Mouse (Mus musculus) midbrain, embryonic 15.5 days (tissue): ENCODE results near the gene Gfpt2. TPM values are rescaled to one million over a fixed set of nuclear protein-coding genes. Genes with fewer than 3 reads are reported as not detected.

Experiments used
- ATAC-seq: fragments of 200-750 bp; cut with Nextera tagmentation; replicated peaks from 2 replicates; pipeline ENCODE4 v1.8.0; 2017; ENCODE audit warnings: moderate TSS enrichment
- H3K27ac ChIP-seq: fragments of 300-500 bp; sonication (generic); 2 replicates; pipeline ENCODE4 v1.5.1; 2015; ENCODE audit warnings: mild to moderate bottlenecking, inconsistent platforms
- H3K27me3 ChIP-seq: fragments of 300-500 bp; sonication (generic); replicated peaks from 2 replicates; pipeline ENCODE4 v1.6.1; 2015; ENCODE audit warnings: inconsistent platforms
- H3K36me3 ChIP-seq: fragments of 300-500 bp; sonication (generic); replicated peaks from 2 replicates; pipeline ENCODE4 v1.6.1; 2015; ENCODE audit warnings: inconsistent platforms
- H3K4me1 ChIP-seq: fragments of 300-500 bp; sonication (generic); 2 replicates; pipeline ENCODE4 v1.6.1; 2015; ENCODE audit warnings: inconsistent platforms
- H3K4me2 ChIP-seq: fragments of 300-500 bp; sonication (generic); 2 replicates; pipeline ENCODE4 v1.6.1; 2015; ENCODE audit warnings: inconsistent platforms, mild to moderate bottlenecking, moderate library complexity
- H3K4me3 ChIP-seq: fragments of 300-500 bp; sonication (generic); 2 replicates; pipeline ENCODE4 v1.5.1; 2015; ENCODE audit warnings: mild to moderate bottlenecking, inconsistent platforms
- H3K9ac ChIP-seq: fragments of 300-500 bp; sonication (generic); 2 replicates; pipeline ENCODE4 v1.6.1; 2015; ENCODE audit warnings: mild to moderate bottlenecking, inconsistent platforms
- H3K9me3 ChIP-seq: fragments of 300-500 bp; sonication (generic); 2 replicates; pipeline ENCODE4 v1.6.1; 2016; ENCODE audit warnings: inconsistent platforms
- WGBS: fragments of 180-500 bp; shearing (Covaris S2); methylation state at CpG from one replicate; pipeline ENCODE4 v1.1.7; 2015; ENCODE audit warnings: mixed read lengths; 5-methylcytosine and 5-hydroxymethylcytosine counted together
- polyA plus RNA-seq: library from polyadenylated mRNA; unstranded; fragments of >200 nt; fragmentation: Nextera tagmentation; extraction: Ambion mirVana; gene quantifications from 2 replicates; pipeline ENCODE4 v1.2.1, GENCODE M21; 2015

The Gfpt2 gene
- polyA plus RNA-seq, result 6.1 and 6.7 TPM in 2 replicates

GRCm38 (mm10) chr11:49793619-49794341, at the start of gene Gfpt2:
Gene Gfpt2, plus strand, starts transcription at chr11:49794178.
- Histone ChIP-seq H3K9me3 (no peaks in the 10 kb centered on the region), H3K27me3 (no peaks in the 10 kb centered on the region), H3K4me2 (peak within 1 kb of the TSS; percentile 94), H3K36me3 (no peaks in the 10 kb centered on the region), H3K27ac (peak within 1 kb of the TSS; percentile 43; the same call in 1 of the 2 replicates), H3K4me3 (peak within 1 kb of the TSS; percentile 70), H3K4me1 (peaks cover 15% of the 10 kb centered on the region), H3K9ac (peak within 1 kb of the TSS; percentile 75)
- peak; percentile 98 for ATAC-seq
- WGBS, result under 1% methylated on average over 25 of the region's 25 CpGs

- ATAC-seq, result no peak
- H3K4me3 ChIP-seq, result no peak overlapping the region
- H3K27me3 ChIP-seq, result no peaks in the 10 kb centered on the region
These were observed 49.0 kb upstream of the Gfpt2 start for GRCm38 (mm10) chr11:49744981-49745380.

DNA sequence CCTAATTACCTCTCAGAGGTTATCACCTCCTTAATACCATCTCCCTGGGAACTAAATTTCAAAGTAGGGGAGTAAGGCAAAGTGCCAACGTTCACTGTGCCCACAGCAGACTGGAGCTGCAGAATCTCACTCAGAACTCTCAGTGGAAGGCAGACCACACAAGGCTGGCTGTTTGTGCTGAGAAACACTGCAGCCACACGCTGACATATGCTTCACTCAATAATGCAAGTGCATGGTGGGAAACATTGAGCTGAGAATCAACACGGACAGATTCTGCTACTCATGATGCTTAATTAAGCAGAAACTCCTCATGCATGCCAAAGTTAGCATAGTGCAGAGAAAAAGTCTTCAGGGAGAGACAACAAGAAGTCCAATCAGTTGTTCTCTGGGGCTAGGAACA, 48.1 kb upstream of the Gfpt2 start:
- H3K27ac ChIP-seq, result no peak overlapping the region
- peaks cover 3% of the 10 kb centered on the region; the same call in 1 of the 2 replicates for H3K9me3 ChIP-seq
- no peak overlapping the region for H3K4me2 ChIP-seq
- H3K4me3 ChIP-seq, result no peak overlapping the region
- no peak overlapping the region for H3K9ac ChIP-seq
- 75% methylated on average over 3 of the region's 3 CpGs for WGBS
- no peaks in the 10 kb centered on the region for H3K27me3 ChIP-seq
- no peaks in the 10 kb centered on the region for H3K4me1 ChIP-seq
- no peaks in the 10 kb centered on the region for H3K36me3 ChIP-seq
- ATAC-seq, result no peak

More at GRCm38 (mm10) chr11:49744981-49745380, 49.0 kb upstream of the Gfpt2 start:
- Histone ChIP-seq H3K27ac (no peak overlapping the region), H3K4me1 (no peaks in the 10 kb centered on the region), H3K9me3 (peaks cover 3% of the 10 kb centered on the region; the same call in 1 of the 2 replicates), H3K4me2 (no peak overlapping the region), H3K9ac (no peak overlapping the region), H3K36me3 (no peaks in the 10 kb centered on the region)

DNA sequence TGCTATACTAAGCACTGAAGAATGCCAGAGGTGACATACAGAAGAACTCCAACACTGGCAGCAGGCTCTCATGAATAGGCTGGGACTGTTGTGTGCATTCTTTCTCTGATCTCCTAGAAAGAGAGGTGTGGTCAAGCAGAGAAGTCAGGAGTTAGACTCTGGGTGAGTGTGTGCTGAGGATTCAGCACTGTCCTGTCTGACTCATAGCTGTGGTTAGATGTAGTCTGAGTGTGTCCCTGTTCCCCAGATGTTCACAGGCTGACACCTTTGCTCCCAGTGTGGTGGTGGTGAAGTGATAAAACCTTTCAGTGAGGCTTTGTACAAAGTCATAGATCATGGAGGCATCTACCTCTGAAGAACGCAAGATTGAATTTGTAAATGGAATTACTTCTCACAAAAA, 47.2 kb upstream of the Gfpt2 start:
- no peaks in the 10 kb centered on the region for H3K36me3 ChIP-seq
- H3K9me3 ChIP-seq, result peaks cover 3% of the 10 kb centered on the region; the same call in 1 of the 2 replicates
- no peak overlapping the region for H3K4me2 ChIP-seq
- H3K4me1 ChIP-seq, result no peaks in the 10 kb centered on the region
- H3K9ac ChIP-seq, result no peak overlapping the region
- H3K27ac ChIP-seq, result no peak overlapping the region
- WGBS, result 93% methylated on average over 1 of the region's 1 CpGs
- H3K27me3 ChIP-seq, result no peaks in the 10 kb centered on the region
- no peak overlapping the region for H3K4me3 ChIP-seq
- ATAC-seq, result no peak

- 68% methylated on average over 12 of the region's 12 CpGs for WGBS
- no peak overlapping the region for H3K4me3 ChIP-seq
- H3K36me3 ChIP-seq, result no peaks in the 10 kb centered on the region
These were observed 38.9 kb upstream of the Gfpt2 start for GRCm38 (mm10) chr11:49754958-49755665.

DNA sequence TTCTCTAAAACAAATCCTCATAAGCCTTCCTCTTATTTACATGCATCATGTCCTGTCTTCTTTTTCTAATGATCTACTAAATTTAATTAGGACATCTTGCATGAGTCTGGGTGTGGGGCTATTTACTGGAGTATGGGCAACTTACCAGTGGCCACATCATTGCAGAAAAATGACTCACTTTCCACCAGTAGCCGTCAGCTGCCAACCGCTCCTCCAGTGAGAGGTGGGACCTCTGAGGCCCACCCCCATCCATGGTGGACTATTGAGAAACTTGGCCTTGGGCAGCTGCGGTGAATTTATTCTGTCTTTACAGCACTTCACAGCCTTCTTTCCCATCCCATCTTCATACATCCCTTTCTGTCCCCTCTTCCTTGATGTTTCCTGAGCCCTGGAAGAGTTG, 35.9 kb upstream of the Gfpt2 start:
- Histone ChIP-seq H3K36me3 (no peaks in the 10 kb centered on the region), H3K4me1 (no peaks in the 10 kb centered on the region), H3K27me3 (no peaks in the 10 kb centered on the region), H3K27ac (no peak overlapping the region), H3K4me3 (no peak overlapping the region), H3K4me2 (no peak overlapping the region), H3K9ac (no peak overlapping the region), H3K9me3 (no peaks in the 10 kb centered on the region)
- no peak for ATAC-seq
- 96% methylated on average over 3 of the region's 3 CpGs for WGBS

More at GRCm38 (mm10) chr11:49754958-49755665, 38.9 kb upstream of the Gfpt2 start:
- H3K4me2 ChIP-seq, result no peak overlapping the region
- no peaks in the 10 kb centered on the region for H3K27me3 ChIP-seq
- no peak overlapping the region for H3K9ac ChIP-seq
- H3K9me3 ChIP-seq, result no peaks in the 10 kb centered on the region
- H3K4me1 ChIP-seq, result no peaks in the 10 kb centered on the region
- no peak for ATAC-seq
- H3K27ac ChIP-seq, result no peak overlapping the region

DNA sequence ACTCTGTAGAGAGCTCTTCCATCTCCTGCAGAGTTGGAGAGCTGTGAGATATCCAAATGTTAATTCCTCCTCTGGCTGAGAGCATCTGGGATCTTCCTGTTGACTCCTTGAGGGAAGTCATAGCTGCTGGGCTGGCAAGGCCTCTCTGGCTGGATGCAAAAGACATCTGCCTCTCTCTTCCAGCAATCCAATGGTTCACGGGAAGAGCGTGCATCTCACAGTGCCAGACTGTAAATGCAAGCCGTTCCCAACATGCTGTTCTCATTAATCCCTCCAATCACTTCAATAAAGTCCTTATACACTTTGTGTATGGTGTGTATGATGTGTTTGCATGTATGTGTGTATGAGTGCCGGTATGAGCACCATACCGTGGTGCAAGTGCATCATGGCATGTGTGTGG, 32.8 kb upstream of the Gfpt2 start:
- Histone ChIP-seq H3K4me3 (no peak overlapping the region), H3K9me3 (no peaks in the 10 kb centered on the region), H3K9ac (no peak overlapping the region), H3K4me1 (no peaks in the 10 kb centered on the region), H3K4me2 (no peak overlapping the region), H3K36me3 (no peaks in the 10 kb centered on the region), H3K27me3 (no peaks in the 10 kb centered on the region), H3K27ac (no peak overlapping the region)
- no peak for ATAC-seq
- 91% methylated on average over 5 of the region's 5 CpGs for WGBS

- H3K9ac ChIP-seq, result no peak overlapping the region
- H3K27me3 ChIP-seq, result no peaks in the 10 kb centered on the region
- no peak overlapping the region for H3K4me2 ChIP-seq
- ATAC-seq, result no peak
- H3K4me3 ChIP-seq, result no peak overlapping the region
- H3K27ac ChIP-seq, result no peak overlapping the region
- H3K36me3 ChIP-seq, result no peaks in the 10 kb centered on the region
- no peaks in the 10 kb centered on the region for H3K4me1 ChIP-seq
- H3K9me3 ChIP-seq, result no peaks in the 10 kb centered on the region
These were observed 30.4 kb upstream of the Gfpt2 start for GRCm38 (mm10) chr11:49763555-49763954.

GRCm38 (mm10) chr11:49764023-49764422, 30.0 kb upstream of the Gfpt2 start:
- 59% methylated on average over 4 of the region's 4 CpGs for WGBS
- H3K4me2 ChIP-seq, result no peak overlapping the region
- H3K4me3 ChIP-seq, result no peak overlapping the region
- no peak for ATAC-seq
- H3K36me3 ChIP-seq, result no peaks in the 10 kb centered on the region
- H3K9ac ChIP-seq, result no peak overlapping the region
- no peak overlapping the region for H3K27ac ChIP-seq
- H3K27me3 ChIP-seq, result no peaks in the 10 kb centered on the region
- no peaks in the 10 kb centered on the region for H3K9me3 ChIP-seq
- H3K4me1 ChIP-seq, result no peaks in the 10 kb centered on the region

DNA sequence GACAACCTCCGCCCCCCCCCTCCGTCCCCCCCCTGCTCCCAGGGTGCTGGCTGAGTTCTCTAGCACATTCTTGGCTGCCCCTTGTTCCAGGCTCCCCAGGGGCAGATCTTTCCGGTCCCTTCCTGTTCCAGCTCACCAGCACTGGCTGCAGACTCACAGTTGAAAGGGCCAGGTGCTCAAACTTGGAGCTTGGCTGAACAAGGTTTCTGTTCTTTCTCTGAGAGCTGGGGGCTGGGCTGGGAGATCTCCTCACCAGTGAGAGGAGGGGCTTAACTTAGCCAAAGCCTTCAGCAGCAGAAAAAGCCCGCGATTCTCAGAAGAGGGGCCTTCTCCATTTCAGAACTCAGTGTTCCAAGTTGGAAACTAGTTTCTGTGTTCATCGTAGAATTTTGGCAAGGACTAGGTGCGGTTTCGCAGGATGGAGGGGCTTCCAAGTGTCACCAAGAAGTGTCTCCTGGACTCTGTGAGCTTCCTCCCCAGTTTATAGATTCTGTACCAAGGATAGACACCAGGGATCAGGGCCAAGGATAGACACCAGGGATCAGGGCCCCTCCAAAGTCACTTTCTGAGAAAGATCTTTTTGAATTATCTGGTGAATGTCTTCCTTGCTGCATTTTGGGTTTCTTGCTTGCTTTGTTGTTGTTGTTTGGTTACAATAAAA, 29.2 kb upstream of the Gfpt2 start:
- no peak overlapping the region for H3K4me2 ChIP-seq
- ATAC-seq, result no peak
- no peaks in the 10 kb centered on the region for H3K4me1 ChIP-seq
- no peak overlapping the region for H3K9ac ChIP-seq
- no peaks in the 10 kb centered on the region for H3K9me3 ChIP-seq
- 24% methylated on average over 8 of the region's 8 CpGs for WGBS
- no peaks in the 10 kb centered on the region for H3K27me3 ChIP-seq
- no peak overlapping the region for H3K4me3 ChIP-seq
- H3K27ac ChIP-seq, result no peak overlapping the region
- no peaks in the 10 kb centered on the region for H3K36me3 ChIP-seq

- Histone ChIP-seq H3K9ac (no peak overlapping the region), H3K4me3 (no peak overlapping the region), H3K27ac (no peak overlapping the region), H3K4me2 (no peak overlapping the region), H3K9me3 (no peaks in the 10 kb centered on the region), H3K4me1 (no peaks in the 10 kb centered on the region), H3K36me3 (no peaks in the 10 kb centered on the region), H3K27me3 (no peaks in the 10 kb centered on the region)
- 85% methylated on average over 3 of the region's 3 CpGs for WGBS
- ATAC-seq, result no peak
These were observed 28.4 kb upstream of the Gfpt2 start for GRCm38 (mm10) chr11:49765377-49766136.

DNA sequence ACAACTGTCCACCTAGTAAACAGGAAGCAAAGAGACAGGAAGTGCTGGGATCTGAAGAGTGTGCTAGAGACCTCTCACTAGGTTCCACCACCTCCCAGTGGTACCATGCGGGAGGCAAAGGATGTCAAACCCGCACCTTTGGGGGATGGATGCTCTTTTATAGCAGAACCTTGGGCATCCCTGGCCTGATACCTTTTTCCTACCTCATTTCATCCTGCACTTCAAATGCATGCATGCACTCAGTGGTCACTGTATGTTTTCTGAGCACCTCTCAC, 27.9 kb upstream of the Gfpt2 start:
- ATAC-seq, result no peak
- Histone ChIP-seq H3K27ac (no peak overlapping the region), H3K9ac (no peak overlapping the region), H3K36me3 (no peaks in the 10 kb centered on the region), H3K9me3 (no peaks in the 10 kb centered on the region), H3K4me3 (no peak overlapping the region), H3K27me3 (no peaks in the 10 kb centered on the region), H3K4me2 (no peak overlapping the region), H3K4me1 (no peaks in the 10 kb centered on the region)
- WGBS, result 90% methylated on average over 2 of the region's 2 CpGs
